Mouse (Mus musculus) thymus, postnatal 4 days (tissue): ENCODE measurements around the gene Dram1.

Experiments
- DNase-seq: peaks from one replicate; pipeline ENCODE4 v3.0.0; 2021

Gene Dram1

DNA sequence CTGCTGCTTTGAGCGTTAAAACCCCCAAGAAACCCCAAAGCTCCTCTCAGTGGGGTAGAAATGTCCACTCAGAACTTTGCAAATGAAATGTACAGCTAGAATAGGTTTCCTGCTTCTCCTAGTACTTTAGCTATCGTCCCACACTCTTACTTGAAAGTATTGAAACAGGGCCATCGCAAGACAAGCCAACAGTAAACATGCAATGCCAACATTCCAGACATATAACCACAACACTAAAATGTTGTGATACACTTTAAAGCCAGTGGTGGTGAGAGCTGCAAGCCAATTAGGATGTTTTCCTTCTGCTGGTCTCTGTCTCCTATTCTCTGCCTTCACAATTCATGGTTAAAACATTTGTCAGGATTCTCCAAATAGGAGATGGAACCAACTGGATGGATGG is 97.2 kb downstream of the Dram1 start:
- no peak for DNase-seq

DNA sequence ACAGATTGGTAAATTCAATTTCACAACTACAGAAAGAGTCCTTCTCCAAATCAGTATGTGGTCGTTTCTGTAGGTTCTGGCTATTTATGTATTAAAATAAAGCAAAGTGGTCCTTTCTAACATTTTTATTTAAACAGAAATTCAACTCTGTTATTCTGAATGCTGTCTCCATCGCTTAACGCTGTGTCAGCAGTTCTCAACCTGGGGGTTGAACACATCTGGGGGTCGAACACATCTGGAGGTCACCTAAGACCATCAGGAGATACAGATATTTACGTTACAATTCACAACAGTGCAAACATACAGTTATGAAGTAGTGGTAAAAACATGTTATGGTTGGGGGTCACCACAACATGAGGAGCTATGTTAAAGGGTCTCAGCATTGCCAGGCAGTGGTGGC is 104.8 kb downstream of the Dram1 start:
- DNase-seq, result no peak
